Mouse (Mus musculus): Measurements from ENCODE around the gene Ppp1r36. TPM values are rescaled to one million over a fixed set of nuclear protein-coding genes. Genes with fewer than 3 reads are reported as not detected.

Ppp1r36 gene
- polyA plus RNA-seq, 1 experiment from 2014 or later = not detected

GRCm38 (mm10) chr12:76486943-76487342 is 69.6 kb downstream of the Ppp1r36 start:
- TF ChIP-seq CTCF (IDR thresholded peaks at IDR 0.05) = no peak
- POLR2A ChIA-PET = no interaction called here
- CTCF ChIA-PET = interaction anchor here (0.9 kb wide), 1 partner anchor 14 kb away, joined by 3 read pairs; no protein-coding TSS in a partner anchor
- in situ Hi-C loops (cut with MboI; ENCODE audit: low pct_unique_long_range_greater_than_20kb) = no loop called here
- no peaks in the 10 kb centered on the region for H3K27me3 ChIP-seq
- ATAC-seq (no peak), DNase-seq (ENCODE audit: low read depth, low spot score) (no peak)

Other genes with a start within 250 kb of the Ppp1r36 start
- gene Esr2, start 240.3 kb upstream of the Ppp1r36 start, polyA plus RNA-seq (2021) = not detected
- not detected for gene Tex21, start 170.8 kb upstream of the Ppp1r36 start, polyA plus RNA-seq (2021)
- 65.6 TPM for gene Mthfd1, start 162.2 kb upstream of the Ppp1r36 start, polyA plus RNA-seq (2021)
- 1.9 TPM for gene Akap5, start 92.6 kb upstream of the Ppp1r36 start, polyA plus RNA-seq (2021)
- gene Zbtb25, start 47.9 kb upstream of the Ppp1r36 start, polyA plus RNA-seq (2021) = 12.0 TPM
- gene Zbtb1, start 47.3 kb upstream of the Ppp1r36 start, polyA plus RNA-seq (2021) = 8.5 TPM
- 26.2 TPM for gene Hspa2, start 13.4 kb upstream of the Ppp1r36 start, polyA plus RNA-seq (2021)
- 73.4 TPM for gene Plekhg3, start 113.4 kb downstream of the Ppp1r36 start, polyA plus RNA-seq (2021)